Mouse (Mus musculus) spleen, adult 2 months (tissue): ENCODE measurements around the gene Itga2b.

Experiments
- CTCF ChIP-seq: fragments of 200-500 bp; IDR thresholded peaks from 2 replicates; pipeline ENCODE4 v1.5.1; 2011; ENCODE audit warnings: mild to moderate bottlenecking, inconsistent platforms; ENCODE audit not compliant: insufficient read depth, insufficient read length, insufficient replicate concordance; ENCODE audit errors: extremely low read depth
- POLR2A ChIP-seq: fragments of 200-500 bp; IDR thresholded peaks from 2 replicates; pipeline ENCODE4 v1.6.1; 2011; ENCODE audit warnings: low read depth, low read length, inconsistent platforms

GRCm38 (mm10) chr11:102460541-102460940 lies 9.4 kb downstream of the Itga2b start:
- TF ChIP-seq CTCF = no peak
- TF ChIP-seq POLR2A = no peak
